Mouse (Mus musculus) CH12.LX (cell line): ENCODE data around the gene Zbp1.

Experiments used
- CHD1 ChIP-seq: IDR thresholded peaks from 2 replicates; pipeline ENCODE4 v1.6.1; 2012; ENCODE audit warnings: low read depth, low read length, improper control_type of control experiment, inconsistent platforms
- CTCF ChIP-seq, 2 experiments: IDR thresholded peaks in 1 of 2; conservative IDR thresholded peaks in 1 of 2; 2 replicates each; pipeline ENCODE4 v1.5.1; 2011 to 2012; ENCODE audit warnings: low read depth in 2 of 2, low read length in 2 of 2, improper control_type of control experiment in 1 of 2, inconsistent platforms in 1 of 2, mild to moderate bottlenecking in 1 of 2, moderate library complexity in 1 of 2
- EP300 ChIP-seq: IDR thresholded peaks from 2 replicates; pipeline ENCODE4 v1.6.1; 2011; ENCODE audit warnings: low read length, improper control_type of control experiment
- GABPA ChIP-seq: IDR thresholded peaks from 2 replicates; pipeline ENCODE4 v1.6.1; 2012; ENCODE audit warnings: low read depth, low read length, improper control_type of control experiment, inconsistent platforms; ENCODE audit not compliant: insufficient replicate concordance
- IRF4 ChIP-seq: IDR thresholded peaks from 2 replicates; pipeline ENCODE4 v1.6.1; 2014; ENCODE audit warnings: low read depth, mild to moderate bottlenecking, inconsistent platforms, low read length, improper control_type of control experiment
- MAFK ChIP-seq: IDR thresholded peaks from 2 replicates; pipeline ENCODE4 v1.6.1; 2011; ENCODE audit warnings: low read length, improper control_type of control experiment; ENCODE audit not compliant: insufficient replicate concordance
- MYC ChIP-seq: IDR thresholded peaks from 2 replicates; pipeline ENCODE4 v1.6.1; 2011; ENCODE audit warnings: low read depth, mild to moderate bottlenecking, improper control_type of control experiment, low read length
- PAX5 ChIP-seq: IDR thresholded peaks from 2 replicates; pipeline ENCODE4 v1.6.1; 2012; ENCODE audit warnings: low read length, inconsistent platforms, mixed read lengths
- POLR2A ChIP-seq: IDR thresholded peaks from 2 replicates; pipeline ENCODE4 v1.6.1; 2011; ENCODE audit warnings: low read depth, mild to moderate bottlenecking, improper control_type of control experiment, low read length
- RAD21 ChIP-seq: IDR thresholded peaks from 2 replicates; pipeline ENCODE4 v1.6.1; 2011; ENCODE audit warnings: low read depth, mild to moderate bottlenecking, low read length, improper control_type of control experiment, moderate library complexity
- RCOR1 ChIP-seq: conservative IDR thresholded peaks from 2 replicates; pipeline ENCODE4 v1.6.1; 2012; ENCODE audit warnings: low read depth, mild to moderate bottlenecking, inconsistent platforms, low read length, improper control_type of control experiment
- UBTF ChIP-seq: IDR thresholded peaks from 2 replicates; pipeline ENCODE4 v1.6.1; 2012; ENCODE audit warnings: low read depth, mild to moderate bottlenecking, inconsistent platforms, low read length, improper control_type of control experiment, moderate library complexity
- USF1 ChIP-seq: IDR thresholded peaks from 2 replicates; pipeline ENCODE4 v1.6.1; 2014; ENCODE audit warnings: low read depth, mild to moderate bottlenecking, inconsistent platforms, low read length, improper control_type of control experiment
- ZC3H11A ChIP-seq: IDR thresholded peaks from 2 replicates; pipeline ENCODE4 v1.6.1; 2012; ENCODE audit warnings: low read depth, mild to moderate bottlenecking, inconsistent platforms, low read length, improper control_type of control experiment

DNA sequence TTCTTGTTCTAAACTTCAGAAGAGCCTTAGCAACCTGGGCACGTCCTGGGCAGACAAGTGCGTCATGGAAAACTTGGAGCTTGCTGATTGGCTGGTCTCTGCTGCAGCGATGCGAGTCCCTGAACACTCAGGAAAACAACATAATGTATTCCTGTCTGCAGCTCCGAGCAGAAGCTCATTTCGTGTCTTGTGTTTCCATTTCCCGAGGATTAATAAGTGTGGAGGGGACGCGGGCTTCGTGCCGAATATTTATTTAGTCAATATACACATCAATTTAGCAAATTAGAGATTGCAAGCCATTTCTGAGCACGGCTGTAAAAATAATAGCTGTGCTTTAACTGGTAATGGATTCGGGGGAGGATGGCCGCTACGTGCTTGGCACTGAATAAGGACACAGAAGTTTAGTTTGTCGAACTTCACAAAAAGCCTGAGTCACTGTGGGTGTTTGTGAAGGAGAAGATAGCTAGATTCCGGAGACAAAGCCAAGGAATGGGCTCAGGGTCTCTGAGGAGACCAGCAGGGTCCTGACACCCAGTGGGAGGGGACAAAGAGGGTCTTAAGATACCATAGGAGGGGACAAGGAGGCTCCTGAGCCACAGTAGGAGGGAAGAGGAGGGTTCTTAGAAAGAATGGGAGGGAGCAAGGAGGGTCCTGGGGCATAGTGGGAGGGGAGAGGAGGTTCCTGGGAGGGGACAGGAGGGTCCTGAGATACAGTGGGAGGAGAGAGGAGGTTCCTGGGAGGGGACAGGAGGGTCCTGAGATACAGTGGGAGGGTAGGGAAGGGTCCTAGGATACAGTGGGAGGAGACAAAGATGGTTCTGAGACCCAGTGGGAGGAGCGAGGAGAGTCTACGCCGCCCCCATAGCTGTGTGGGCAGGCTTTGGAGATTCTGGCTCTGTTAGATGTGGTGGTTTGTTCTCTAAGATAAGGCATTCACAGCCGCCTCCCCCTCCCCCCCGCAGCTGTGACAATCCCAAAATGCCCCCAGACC lies 44.9 kb downstream of the Zbp1 start:
- TF ChIP-seq CTCF (conservative IDR thresholded peaks at IDR 0.05 in 1 of 2, IDR thresholded peaks at IDR 0.05 in 1 of 2; ENCODE audit: low read depth in 2 of 2, low read length in 2 of 2), result no peak
- no peak for TF ChIP-seq RCOR1
- no peak for TF ChIP-seq PAX5
- TF ChIP-seq POLR2A, result no peak
- TF ChIP-seq MYC, result no peak
- TF ChIP-seq EP300, result no peak
- TF ChIP-seq ZC3H11A, result no peak
- no peak for TF ChIP-seq MAFK
- no peak for TF ChIP-seq UBTF
- TF ChIP-seq USF1, result no peak
- no peak for TF ChIP-seq IRF4
- TF ChIP-seq RAD21, result no peak
- TF ChIP-seq CHD1, result no peak
- TF ChIP-seq GABPA, result no peak
